Mouse (Mus musculus) left cerebral cortex, adult 8-10 months (tissue): Measurements from ENCODE around the gene Ssh3. TPM values are rescaled to one million over a fixed set of nuclear protein-coding genes. Genes with fewer than 3 reads are reported as not detected.
"Not testable (repeated sequence)": the region's sequence is repeated elsewhere in the genome, so short reads cannot be mapped to it uniquely, and the experiment has no call there.

Experiments used
- DNase-seq, 2 experiments: peaks; one replicate each; pipeline ENCODE4 v3.0.0; 2022; ENCODE audit warnings: low spot score in 2 of 2
- total RNA-seq, 4 experiments: library from RNA; stranded (reverse); gene quantifications; 2 replicates each; pipeline ENCODE4 v1.2.4; 2022

Ssh3 gene
- total RNA-seq, 4 experiments from 2014 or later: 40.6 to 55.7 (median 51.5) TPM

GRCm38 (mm10) chr19:4248683-4249082 is 20.3 kb downstream of the Ssh3 start:
- DNase-seq: not testable (repeated sequence)

- no peak for DNase-seq
Measured at GRCm38 (mm10) chr19:4247010-4247409, 22.0 kb downstream of the Ssh3 start.

DNA sequence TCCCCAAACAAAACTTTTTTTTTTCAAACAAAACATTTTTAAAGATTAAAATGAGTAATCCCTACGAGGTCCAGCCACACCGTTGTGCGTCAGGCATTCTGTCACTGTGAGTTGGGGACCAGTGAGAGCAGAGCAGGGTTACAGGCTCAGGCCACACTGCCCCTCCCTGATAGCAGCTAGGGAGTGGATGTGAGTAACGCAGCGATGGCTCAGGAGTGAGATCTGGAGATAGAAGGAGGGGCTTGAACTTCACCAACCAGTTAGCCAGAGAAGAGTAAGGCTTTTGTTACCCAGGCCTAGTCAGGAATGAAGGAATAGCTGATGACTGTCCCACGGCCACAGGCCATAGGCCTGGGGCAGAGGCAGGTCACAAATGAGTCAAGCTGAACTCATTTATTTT is 24.2 kb downstream of the Ssh3 start:
- DNase-seq: no peak

DNA sequence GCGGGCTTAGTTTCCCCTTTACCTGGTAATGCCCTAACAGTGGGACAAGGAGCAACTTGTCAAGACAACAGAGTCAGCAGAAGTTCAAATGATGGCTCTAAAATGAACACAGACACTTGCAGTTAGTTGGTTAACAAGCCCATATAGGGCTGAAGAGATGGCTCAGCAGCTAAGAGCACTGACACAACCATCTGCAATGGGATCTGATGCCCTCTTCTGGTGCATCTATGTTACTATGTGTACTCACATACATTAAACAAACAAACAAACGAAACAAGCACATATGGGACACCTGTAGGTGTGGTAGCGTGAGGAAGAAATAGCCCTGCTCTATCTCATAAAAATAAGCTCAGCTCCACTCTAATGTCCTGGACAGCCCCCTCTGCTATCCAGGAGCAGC is 26.6 kb downstream of the Ssh3 start:
- no peak for DNase-seq

DNA sequence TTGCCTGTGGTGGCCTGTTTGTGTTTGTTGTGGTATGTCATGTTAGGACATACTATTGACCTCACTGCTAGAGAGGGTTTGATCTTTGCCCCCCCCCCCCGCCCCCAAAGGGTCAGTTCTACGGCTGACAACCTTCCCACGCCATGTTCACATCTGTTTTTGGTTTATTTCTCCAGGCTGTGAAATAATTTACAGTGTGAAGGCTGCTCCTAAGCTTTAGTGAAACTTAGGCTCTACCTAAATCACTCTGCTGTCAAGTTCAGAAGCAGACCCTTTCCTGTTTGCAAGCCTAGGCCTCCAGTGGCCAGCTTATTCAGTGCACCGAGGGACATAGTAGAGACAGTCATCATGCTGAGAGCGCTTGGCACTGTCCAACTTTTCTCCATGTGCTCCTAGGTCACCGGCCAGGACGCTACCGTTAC is 28.7 kb downstream of the Ssh3 start:
- DNase-seq: no peak

DNA sequence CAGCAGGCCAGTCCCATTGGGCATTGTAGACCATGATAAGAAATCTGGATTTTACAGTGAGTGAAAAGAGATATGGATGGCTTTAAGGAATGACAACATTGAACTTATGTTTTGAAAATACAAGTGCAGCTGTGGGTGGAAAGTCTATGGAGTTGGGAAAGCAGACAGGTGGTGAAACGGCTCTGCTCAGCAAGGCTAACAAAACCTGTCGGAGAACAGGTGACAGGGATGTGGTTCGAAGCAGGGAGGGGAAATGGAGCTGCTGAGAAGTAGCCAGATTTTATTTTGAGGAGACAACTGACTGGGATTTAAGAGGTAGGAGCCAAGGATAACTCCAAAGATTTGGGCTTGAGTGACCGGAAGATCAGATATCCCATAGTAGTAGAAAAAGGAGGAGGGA is 34.4 kb downstream of the Ssh3 start:
- DNase-seq: no peak

GRCm38 (mm10) chr19:4232651-4233050 is 36.3 kb downstream of the Ssh3 start:
- no peak for DNase-seq

- peak in 1 of 2 experiments; percentile 50 for DNase-seq
Measured at GRCm38 (mm10) chr19:4232186-4232572, 36.8 kb downstream of the Ssh3 start.

DNA sequence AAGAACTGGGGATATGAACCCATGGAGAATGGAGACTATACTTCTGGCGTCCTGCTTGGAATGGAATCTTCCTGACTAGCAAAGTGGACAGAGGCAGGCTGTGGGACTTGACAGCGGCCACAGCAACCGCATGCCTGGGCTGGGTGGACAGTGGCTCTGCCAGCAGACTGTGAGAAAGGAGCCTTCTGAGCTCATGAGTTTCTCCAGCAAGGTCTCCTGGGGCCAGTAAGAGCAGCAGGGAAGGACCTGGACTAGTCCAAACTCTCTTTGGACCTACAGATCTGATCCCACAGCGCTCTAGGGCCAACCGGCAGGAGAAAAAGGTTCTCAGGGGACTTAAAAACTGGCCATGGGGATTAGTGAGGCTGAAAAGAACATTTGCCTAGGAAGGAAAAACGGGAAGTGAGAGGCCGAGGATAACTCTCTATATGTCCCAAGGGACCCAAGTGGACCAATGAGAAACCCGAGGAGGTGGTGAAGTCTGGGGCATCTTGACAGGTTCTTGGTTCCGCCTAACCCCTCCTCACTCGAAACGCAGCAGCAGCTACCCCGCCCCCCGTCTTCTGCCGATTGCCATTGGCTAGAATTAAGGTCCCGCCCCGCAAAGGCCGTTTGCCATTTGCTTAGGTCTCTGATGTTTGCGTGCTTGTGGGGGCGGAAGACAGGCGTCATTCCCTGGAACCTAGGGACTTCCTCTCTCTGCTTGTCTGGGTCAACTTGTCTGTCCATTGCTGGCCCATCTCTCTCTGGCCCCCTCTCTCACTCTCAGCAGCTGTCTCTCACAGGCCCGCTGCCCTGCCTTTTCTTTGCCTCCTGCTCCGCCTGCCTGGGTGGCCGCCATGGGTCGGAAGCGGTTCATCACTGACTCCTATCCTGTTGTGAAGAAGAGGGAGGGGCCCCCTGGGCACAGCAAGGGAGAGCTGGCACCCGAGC is 37.5 kb downstream of the Ssh3 start, which contains the start of gene Pold4:
Gene Pold4, plus strand, starts transcription at position 647 of the 933 bp plus-strand sequence.
- peak; percentile 85 to 98 for DNase-seq

GRCm38 (mm10) chr19:4230415-4230814 is 38.6 kb downstream of the Ssh3 start:
- no peak for DNase-seq

DNA sequence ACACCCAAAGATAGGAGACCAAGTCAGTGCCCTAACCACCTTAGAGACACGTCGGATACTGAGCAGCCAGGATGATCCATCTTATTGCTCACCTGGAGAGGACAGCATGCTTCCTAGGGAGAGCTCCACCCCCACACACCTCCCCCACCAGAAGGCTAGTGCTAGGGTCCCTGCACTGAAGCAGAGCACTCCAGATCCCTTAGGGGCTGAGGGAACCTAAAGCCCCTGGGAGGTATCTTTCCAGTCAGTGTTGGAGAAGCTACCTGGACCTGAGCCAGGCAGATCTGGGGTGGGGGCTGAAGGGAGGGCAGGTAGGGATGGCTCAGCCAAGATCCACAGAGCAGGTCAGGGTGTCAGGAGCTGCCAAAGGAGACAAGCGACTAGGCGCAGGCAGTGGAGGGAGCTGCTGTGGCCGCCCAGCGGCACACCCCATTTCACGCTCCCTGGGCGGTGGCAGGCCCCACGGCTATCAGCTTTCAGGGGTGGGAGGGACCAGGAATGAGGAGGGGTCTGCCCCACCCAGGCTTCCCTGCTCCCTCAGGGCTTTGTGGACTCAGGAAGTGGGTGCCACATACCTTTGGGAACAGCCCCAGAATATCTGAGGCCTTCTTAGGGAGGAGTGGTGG is 39.4 kb downstream of the Ssh3 start:
- no peak for DNase-seq

GRCm38 (mm10) chr19:4228891-4229290 is 40.1 kb downstream of the Ssh3 start:
- DNase-seq: no peak

DNA sequence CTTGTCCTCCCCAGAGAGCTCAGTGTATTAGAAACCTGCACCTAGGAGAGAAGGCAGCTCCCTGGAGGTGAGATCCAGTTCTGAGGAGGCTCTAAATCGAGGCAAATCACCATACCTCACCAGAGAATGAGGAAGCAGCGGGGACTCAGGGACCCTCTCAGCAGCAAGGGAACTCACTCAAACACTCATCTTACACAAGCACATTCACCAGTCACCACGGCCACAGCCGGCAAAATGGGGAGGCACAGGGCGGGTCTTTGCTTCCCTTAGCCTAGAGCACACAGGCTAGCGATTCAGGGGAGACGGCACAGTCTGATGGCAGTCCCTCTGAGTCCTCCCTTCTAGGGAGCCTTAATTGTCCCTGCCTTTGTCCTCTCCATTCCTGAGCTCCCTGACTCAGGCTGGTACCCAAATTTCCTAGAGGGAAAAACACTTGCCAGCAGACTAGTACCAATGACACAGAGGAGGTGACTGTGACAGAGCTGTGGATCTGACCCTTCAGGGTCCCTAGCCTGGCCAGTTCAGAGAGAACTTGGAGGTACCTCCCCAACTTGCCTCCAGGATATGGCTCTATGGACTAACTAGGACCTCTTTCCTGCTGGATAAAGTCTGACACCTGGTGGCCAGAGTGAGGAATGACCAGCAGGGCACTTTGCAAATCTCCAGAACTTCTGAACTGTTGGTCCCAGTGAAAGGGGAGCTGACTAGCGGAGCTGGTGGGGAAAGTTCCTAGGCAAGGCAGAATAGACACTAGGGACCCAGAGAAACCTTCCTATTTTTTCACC is 40.9 kb downstream of the Ssh3 start:
- peak in 1 of 2 experiments; percentile 45 for DNase-seq

DNA sequence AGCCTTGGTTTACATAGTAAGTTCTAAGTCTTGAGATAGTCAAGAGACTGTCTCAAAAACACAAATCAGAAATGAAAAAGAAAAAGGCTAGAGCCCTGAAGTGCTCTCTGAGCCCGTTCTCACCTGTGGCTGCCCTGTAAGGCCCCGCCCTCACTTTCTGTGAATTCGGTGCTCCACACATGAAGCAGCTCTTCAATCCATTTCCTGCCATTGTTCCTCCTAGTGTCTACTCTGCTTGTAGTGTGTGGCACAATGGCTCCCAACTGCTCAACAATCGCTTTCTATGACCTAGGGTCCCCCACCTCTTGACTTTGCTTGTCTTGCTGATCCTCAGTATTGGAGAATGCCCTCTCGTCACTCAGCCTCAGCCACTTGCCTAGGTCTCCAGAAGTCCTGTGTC is 41.5 kb downstream of the Ssh3 start:
- DNase-seq: no peak

- DNase-seq: no peak
Measured at GRCm38 (mm10) chr19:4226779-4227178, 42.2 kb downstream of the Ssh3 start.

DNA sequence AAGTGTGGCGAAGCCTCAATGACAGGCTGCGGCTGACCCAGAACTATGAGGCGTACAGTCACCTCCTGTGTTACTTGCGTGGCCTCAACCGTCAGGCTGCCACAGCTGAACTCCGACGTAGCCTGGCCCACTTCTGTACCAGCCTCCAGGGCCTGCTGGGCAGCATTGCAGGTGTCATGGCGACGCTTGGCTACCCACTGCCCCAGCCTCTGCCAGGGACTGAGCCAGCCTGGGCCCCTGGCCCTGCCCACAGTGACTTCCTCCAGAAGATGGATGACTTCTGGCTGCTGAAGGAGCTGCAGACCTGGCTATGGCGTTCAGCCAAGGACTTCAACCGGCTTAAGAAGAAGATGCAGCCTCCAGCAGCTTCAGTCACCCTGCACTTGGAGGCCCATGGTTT is 46.8 kb downstream of the Ssh3 start:
- no peak for DNase-seq

DNA sequence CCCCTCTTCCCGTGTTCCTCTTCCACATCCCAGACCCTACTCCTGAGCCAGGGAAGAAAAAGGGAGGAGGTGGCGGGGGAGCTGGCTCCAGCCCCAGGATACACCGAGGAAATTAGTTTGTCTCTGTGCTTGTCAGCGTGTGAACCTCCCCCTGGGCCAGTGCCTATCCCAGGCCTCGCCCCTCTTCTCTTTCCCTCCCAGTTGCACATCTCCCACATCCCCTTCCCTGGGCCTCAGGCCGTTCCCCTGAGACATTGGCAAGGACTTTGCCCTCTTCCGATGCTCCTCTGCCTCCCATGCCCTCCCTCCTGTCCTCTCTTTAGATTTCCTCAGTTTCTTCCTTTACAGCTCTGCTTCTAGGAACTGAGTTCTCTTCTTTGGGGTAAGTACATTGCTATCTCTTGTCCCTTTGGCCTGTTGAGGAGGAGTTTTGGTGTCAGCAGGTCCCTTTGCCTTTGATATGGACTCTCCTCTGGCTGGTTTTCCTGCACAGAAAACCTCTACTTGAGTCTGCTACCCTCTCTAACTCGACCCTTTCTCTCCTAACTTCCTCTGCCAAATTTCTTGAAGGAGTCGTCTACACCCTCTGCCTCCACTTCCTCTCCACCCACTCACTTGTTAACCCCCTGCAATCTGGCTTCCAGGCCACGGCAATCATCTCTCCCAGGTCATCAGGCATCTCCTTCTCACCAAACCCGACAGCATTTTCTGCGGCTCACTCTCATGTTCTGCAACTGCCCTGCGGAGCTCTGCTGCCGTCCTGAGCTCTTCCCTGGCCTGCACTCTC is 47.8 kb downstream of the Ssh3 start:
- no peak for DNase-seq

- no peak for DNase-seq
Measured at GRCm38 (mm10) chr19:4220416-4220815, 48.6 kb downstream of the Ssh3 start.

DNA sequence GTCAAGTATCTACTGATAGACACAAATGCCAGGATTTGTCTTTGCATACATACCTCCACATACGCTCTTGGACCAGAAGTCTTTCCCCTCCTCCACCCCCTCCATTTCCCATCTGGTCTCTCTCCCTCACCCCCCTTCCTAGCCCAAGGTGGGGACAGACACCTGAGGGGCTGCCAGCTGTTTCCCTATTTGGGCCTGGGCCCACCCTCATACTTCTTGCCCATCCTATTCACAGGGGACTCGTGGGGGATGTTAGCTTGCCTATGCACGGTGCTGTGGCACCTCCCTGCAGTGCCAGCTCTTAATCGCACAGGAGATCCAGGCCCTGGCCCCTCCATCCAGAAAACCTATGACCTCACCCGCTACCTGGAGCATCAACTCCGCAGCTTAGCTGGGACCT is 49.0 kb downstream of the Ssh3 start:
- DNase-seq: no peak

GRCm38 (mm10) chr19:4218784-4219183 is 50.2 kb downstream of the Ssh3 start:
- DNase-seq: no peak

- no peak for DNase-seq
Measured at GRCm38 (mm10) chr19:4218293-4218692, 50.7 kb downstream of the Ssh3 start.
